Mouse (Mus musculus) heart, embryonic 15.5 days (tissue): ENCODE results near the gene Cdc6. TPM values are rescaled to one million over a fixed set of nuclear protein-coding genes. Genes with fewer than 3 reads are reported as not detected.

Experiments used
- ATAC-seq: fragments of 200-750 bp; cut with Nextera tagmentation; replicated peaks from 2 replicates; pipeline ENCODE4 v1.8.0; 2017; ENCODE audit warnings: low read depth, moderate TSS enrichment; ENCODE audit not compliant: insufficient number of reproducible peaks, insufficient read depth, low FRiP score
- H3K27ac ChIP-seq: fragments of 300-500 bp; sonication (generic); 2 replicates; pipeline ENCODE4 v1.5.1; 2015; ENCODE audit warnings: mild to moderate bottlenecking, inconsistent platforms
- H3K27me3 ChIP-seq: fragments of 300-500 bp; sonication (generic); 2 replicates; pipeline ENCODE4 v1.6.1; 2015; ENCODE audit warnings: inconsistent platforms
- H3K36me3 ChIP-seq: fragments of 300-500 bp; sonication (generic); 2 replicates; pipeline ENCODE4 v1.6.1; 2015; ENCODE audit warnings: mild to moderate bottlenecking, inconsistent platforms
- H3K4me1 ChIP-seq: fragments of 300-500 bp; sonication (generic); replicated peaks from 2 replicates; pipeline ENCODE4 v1.6.1; 2015; ENCODE audit warnings: inconsistent platforms
- H3K4me2 ChIP-seq: fragments of 300-500 bp; sonication (generic); 2 replicates; pipeline ENCODE4 v1.6.1; 2015; ENCODE audit warnings: inconsistent platforms, mild to moderate bottlenecking, moderate library complexity
- H3K4me3 ChIP-seq: fragments of 300-500 bp; sonication (generic); 2 replicates; pipeline ENCODE4 v1.5.1; 2015; ENCODE audit warnings: mild to moderate bottlenecking, inconsistent platforms
- H3K9ac ChIP-seq: fragments of 300-500 bp; sonication (generic); 2 replicates; pipeline ENCODE4 v1.6.1; 2015; ENCODE audit warnings: mild to moderate bottlenecking, inconsistent platforms
- H3K9me3 ChIP-seq: fragments of 300-500 bp; sonication (generic); replicated peaks from 2 replicates; pipeline ENCODE4 v1.6.1; 2016; ENCODE audit warnings: inconsistent platforms
- WGBS: fragments of 180-500 bp; shearing (Covaris S2); methylation state at CpG from one replicate; pipeline ENCODE4 v1.1.7; 2015; ENCODE audit warnings: mixed read lengths; 5-methylcytosine and 5-hydroxymethylcytosine counted together
- polyA plus RNA-seq: library from polyadenylated mRNA; unstranded; fragments of >200 nt; fragmentation: Nextera tagmentation; extraction: Ambion mirVana; gene quantifications from 2 replicates; pipeline ENCODE4 v1.2.1, GENCODE M21; 2015

Gene Cdc6
- polyA plus RNA-seq, 1 experiment from 2014 or later: 14.2 TPM

GRCm38 (mm10) chr11:98939084-98939952 is 31.7 kb downstream of the Cdc6 start:
- Histone ChIP-seq H3K9me3 (no peaks in the 10 kb centered on the region), H3K4me2 (peak overlapping the region; percentile 83), H3K27ac (peak overlapping the region; percentile 99), H3K9ac (peak overlapping the region; percentile 85), H3K4me1 (peaks cover 83% of the 10 kb centered on the region), H3K27me3 (no peaks in the 10 kb centered on the region), H3K36me3 (no peaks in the 10 kb centered on the region), H3K4me3 (peak overlapping the region; percentile 80)
- WGBS: 33% methylated on average over 15 of the region's 15 CpGs
- ATAC-seq: no peak

GRCm38 (mm10) chr11:98939953-98940641 is 32.5 kb downstream of the Cdc6 start:
- WGBS: 39% methylated on average over 11 of the region's 11 CpGs
- Histone ChIP-seq H3K9me3 (no peaks in the 10 kb centered on the region), H3K4me2 (peak overlapping the region; percentile 83), H3K27ac (peak overlapping the region; percentile 99), H3K4me3 (peak overlapping the region; percentile 80), H3K9ac (peak overlapping the region; percentile 85), H3K4me1 (peaks cover 88% of the 10 kb centered on the region), H3K36me3 (no peaks in the 10 kb centered on the region), H3K27me3 (no peaks in the 10 kb centered on the region)
- ATAC-seq: no peak

GRCm38 (mm10) chr11:98940776-98941175 is 33.2 kb downstream of the Cdc6 start:
- H3K4me1 ChIP-seq: peaks cover 90% of the 10 kb centered on the region
- no peaks in the 10 kb centered on the region for H3K9me3 ChIP-seq
- peak overlapping the region; percentile 99 for H3K27ac ChIP-seq
- H3K27me3 ChIP-seq: no peaks in the 10 kb centered on the region
- 16% methylated on average over 3 of the region's 3 CpGs for WGBS
- no peaks in the 10 kb centered on the region for H3K36me3 ChIP-seq
- peak overlapping the region; percentile 85 for H3K9ac ChIP-seq
- H3K4me2 ChIP-seq: peak overlapping the region; percentile 83
- ATAC-seq: no peak
- H3K4me3 ChIP-seq: peak overlapping the region; percentile 80

GRCm38 (mm10) chr11:98941341-98941825 is 33.8 kb downstream of the Cdc6 start:
- Histone ChIP-seq H3K4me3 (peak overlapping the region; percentile 80), H3K4me1 (peaks cover 88% of the 10 kb centered on the region), H3K27ac (peak overlapping the region; percentile 99), H3K9me3 (no peaks in the 10 kb centered on the region), H3K27me3 (no peaks in the 10 kb centered on the region), H3K9ac (peak overlapping the region; percentile 85), H3K36me3 (no peaks in the 10 kb centered on the region), H3K4me2 (peak overlapping the region; percentile 83)
- peak; percentile 25; the same call in 1 of the 2 replicates for ATAC-seq
- 2% methylated on average over 12 of the region's 12 CpGs for WGBS

GRCm38 (mm10) chr11:98941826-98942550 is 34.4 kb downstream of the Cdc6 start:
- H3K4me2 ChIP-seq: peak overlapping the region; percentile 83
- peak; percentile 8; the same call in 1 of the 2 replicates for ATAC-seq
- WGBS: 3% methylated on average over 15 of the region's 15 CpGs

GRCm38 (mm10) chr11:98942555-98942922 is 34.9 kb downstream of the Cdc6 start:
- Histone ChIP-seq H3K9ac (peak overlapping the region; percentile 85), H3K4me2 (peak overlapping the region; percentile 83), H3K27me3 (no peaks in the 10 kb centered on the region), H3K36me3 (no peaks in the 10 kb centered on the region), H3K4me3 (peak overlapping the region; percentile 80), H3K27ac (peak overlapping the region; percentile 99), H3K9me3 (no peaks in the 10 kb centered on the region), H3K4me1 (peaks cover 89% of the 10 kb centered on the region)
- peak; percentile 1; the same call in 1 of the 2 replicates for ATAC-seq
- WGBS: 29% methylated on average over 3 of the region's 3 CpGs

More at GRCm38 (mm10) chr11:98941826-98942550, 34.4 kb downstream of the Cdc6 start:
- H3K9me3 ChIP-seq: no peaks in the 10 kb centered on the region
- no peaks in the 10 kb centered on the region for H3K36me3 ChIP-seq
- peak overlapping the region; percentile 80 for H3K4me3 ChIP-seq
- H3K9ac ChIP-seq: peak overlapping the region; percentile 85
- peak overlapping the region; percentile 99 for H3K27ac ChIP-seq
- no peaks in the 10 kb centered on the region for H3K27me3 ChIP-seq
- H3K4me1 ChIP-seq: peaks cover 85% of the 10 kb centered on the region

- no peaks in the 10 kb centered on the region for H3K9me3 ChIP-seq
- 34% methylated on average over 8 of the region's 8 CpGs for WGBS
- peak overlapping the region; percentile 85 for H3K9ac ChIP-seq
- H3K36me3 ChIP-seq: no peaks in the 10 kb centered on the region
- peaks cover 95% of the 10 kb centered on the region for H3K4me1 ChIP-seq
- peak overlapping the region; percentile 99 for H3K27ac ChIP-seq
- peak; percentile 53 for ATAC-seq
- no peaks in the 10 kb centered on the region for H3K27me3 ChIP-seq
- H3K4me3 ChIP-seq: peak overlapping the region; percentile 80
- peak overlapping the region; percentile 83 for H3K4me2 ChIP-seq
These were observed 35.5 kb downstream of the Cdc6 start for GRCm38 (mm10) chr11:98942923-98943641.

- Histone ChIP-seq H3K9ac (peak overlapping the region; percentile 85), H3K36me3 (no peaks in the 10 kb centered on the region), H3K4me2 (peak overlapping the region; percentile 83), H3K4me3 (no peak overlapping the region), H3K27ac (peak overlapping the region; percentile 99), H3K27me3 (no peaks in the 10 kb centered on the region), H3K4me1 (peaks cover 95% of the 10 kb centered on the region), H3K9me3 (no peaks in the 10 kb centered on the region)
- 35% methylated on average over 14 of the region's 14 CpGs for WGBS
- no peak for ATAC-seq
These were observed 36.3 kb downstream of the Cdc6 start for GRCm38 (mm10) chr11:98943741-98944461.

- WGBS: 35% methylated on average over 11 of the region's 11 CpGs
- Histone ChIP-seq H3K4me2 (peak overlapping the region; percentile 83), H3K9me3 (no peaks in the 10 kb centered on the region), H3K27me3 (no peaks in the 10 kb centered on the region), H3K27ac (peak overlapping the region; percentile 99), H3K36me3 (peaks cover under 1% of the 10 kb centered on the region; the same call in 1 of the 2 replicates), H3K9ac (no peak overlapping the region; the same call in 1 of the 2 replicates), H3K4me1 (peaks cover 95% of the 10 kb centered on the region), H3K4me3 (no peak overlapping the region)
- no peak for ATAC-seq
These were observed 37.5 kb downstream of the Cdc6 start for GRCm38 (mm10) chr11:98944897-98945604.
